In genomic region chr6:65043241-65043640, GRCm38 (mm10) we compare ENCODE assay signal across 8 mouse cellular contexts. TPM values are rescaled to one million over a fixed set of nuclear protein-coding genes. Genes with fewer than 3 reads are reported as not detected.
A peak's percentile ranks its signal among the peaks of the same experiment; 100 is the strongest.
DNase-seq lines count a peak whose midpoint lies in the region; ATAC-seq and TF ChIP-seq lines count a peak whose summit lies in the region.

No protein-coding gene starts in this region.

- intact Hi-C loops in gastrocnemius, adult 2 months (cut with DNase I), result loop anchor here (10.0 kb wide), 1 partner anchor 1492 kb away; the partner anchor contains the start of gene Mad2l1

- H3K79me2 ChIP-seq in C2C12 (ENCODE audit: control insufficient read depth, insufficient read depth), result peaks cover 49% of the 10 kb centered on the region

- peak overlapping the region; percentile 96 for H3K9ac ChIP-seq in embryonic facial prominence, embryonic 15.5 days
- peak overlapping the region; percentile 97 for H3K9ac ChIP-seq in limb, embryonic 13.5 days

- TF ChIP-seq CTCF in gastrocnemius, adult 2 months (IDR thresholded peaks at IDR 0.05), result no peak
- TF ChIP-seq CTCF in C2C12 (IDR thresholded peaks at IDR 0.05; ENCODE audit: control insufficient read depth, insufficient read depth, insufficient read length), result no peak
- TF ChIP-seq CTCF in small intestine, adult 2 months (IDR thresholded peaks at IDR 0.05; ENCODE audit: extremely low read depth, insufficient read length, insufficient replicate concordance, low read depth, low read length), result no peak

- H3K4me1 ChIP-seq in embryonic facial prominence, embryonic 15.5 days, result peaks cover 6% of the 10 kb centered on the region; the same call in 1 of the 2 replicates
- H3K4me1 ChIP-seq in limb, embryonic 13.5 days, result peaks cover 8% of the 10 kb centered on the region
- peaks cover 2% of the 10 kb centered on the region; the same call in 1 of the 2 replicates for H3K4me1 ChIP-seq in small intestine, adult 2 months (ENCODE audit: control insufficient read depth, insufficient read depth, insufficient read length, low read length)

- H3K4me2 ChIP-seq in embryonic facial prominence, embryonic 15.5 days (replicated peaks), result peak overlapping the region; percentile 71
- H3K4me2 ChIP-seq in limb, embryonic 13.5 days (replicated peaks), result peak overlapping the region; percentile 73

- H3K4me3 ChIP-seq in gastrocnemius, adult 2 months, result peak overlapping the region; percentile 99
- peak overlapping the region; percentile 84 for H3K4me3 ChIP-seq in C2C12 (ENCODE audit: insufficient read depth, poor library complexity, severe bottlenecking)
- peak overlapping the region; percentile 82 for H3K4me3 ChIP-seq in embryonic facial prominence, embryonic 15.5 days (replicated peaks)
- peak overlapping the region; percentile 77 for H3K4me3 ChIP-seq in limb, embryonic 13.5 days
- H3K4me3 ChIP-seq in small intestine, adult 2 months (ENCODE audit: low read depth, low read length), result peak overlapping the region; percentile 97

- peaks cover 36% of the 10 kb centered on the region for H3K79me3 ChIP-seq in C2C12 (ENCODE audit: low read depth)

- no peak for ATAC-seq in embryonic facial prominence, embryonic 15.5 days (ENCODE audit: insufficient number of reproducible peaks, low FRiP score, low TSS enrichment, low read depth)
- peak; percentile 3; the same call in 1 of the 2 replicates for ATAC-seq in limb, embryonic 13.5 days (ENCODE audit: low FRiP score, low read depth)

- TF ChIP-seq POLR2A in small intestine, adult 2 months (IDR thresholded peaks at IDR 0.05; ENCODE audit: low read depth, low read length), result no peak

- no peak for DNase-seq in gastrocnemius, adult 2 months
- no peak for DNase-seq in gastrocnemius, postnatal 25 days
- DNase-seq in cerebellum, postnatal 36 days, result no peak
- DNase-seq in cerebellum, adult 11-12 months, result no peak

- H3K27ac ChIP-seq in gastrocnemius, adult 2 months, result peak overlapping the region; percentile 98
- H3K27ac ChIP-seq in embryonic facial prominence, embryonic 15.5 days (replicated peaks), result peak overlapping the region; percentile 95
- peak overlapping the region; percentile 94 for H3K27ac ChIP-seq in limb, embryonic 13.5 days
- no peak overlapping the region for H3K27ac ChIP-seq in small intestine, adult 2 months (ENCODE audit: insufficient read depth, low read depth, low read length)

- peaks cover 40% of the 10 kb centered on the region for H3K36me3 ChIP-seq in C2C12 (ENCODE audit: control insufficient read depth, insufficient read depth)
- H3K36me3 ChIP-seq in embryonic facial prominence, embryonic 15.5 days, result peaks cover 27% of the 10 kb centered on the region
- H3K36me3 ChIP-seq in limb, embryonic 13.5 days, result peaks cover 38% of the 10 kb centered on the region
- H3K36me3 ChIP-seq in small intestine, adult 2 months (ENCODE audit: control insufficient read depth, insufficient read depth, low read length), result peaks cover 6% of the 10 kb centered on the region; the same call in 1 of the 2 replicates

- peak overlapping the region; percentile 100 for H3ac ChIP-seq in C2C12 (ENCODE audit: control insufficient read depth, insufficient read length, low read depth)

- 9% methylated on average over 7 of the region's 7 CpGs for WGBS in embryonic facial prominence, embryonic 15.5 days
- 12% methylated on average over 7 of the region's 7 CpGs for WGBS in limb, embryonic 13.5 days
- 3% methylated on average over 7 of the region's 7 CpGs for WGBS in small intestine, adult 2 months

- no peaks in the 10 kb centered on the region for H3K27me3 ChIP-seq in C2C12 (ENCODE audit: control insufficient read depth, insufficient read depth, insufficient read length)
- H3K27me3 ChIP-seq in embryonic facial prominence, embryonic 15.5 days, result no peaks in the 10 kb centered on the region
- no peaks in the 10 kb centered on the region for H3K27me3 ChIP-seq in limb, embryonic 13.5 days
- H3K27me3 ChIP-seq in small intestine, adult 2 months (ENCODE audit: control insufficient read depth, insufficient read depth, low read length), result no peaks in the 10 kb centered on the region

- H3K9me3 ChIP-seq in embryonic facial prominence, embryonic 15.5 days (replicated peaks), result no peaks in the 10 kb centered on the region
- H3K9me3 ChIP-seq in limb, embryonic 13.5 days, result no peaks in the 10 kb centered on the region

TF ChIP-seq in C2C12, 6 proteins besides CTCF, POLR2A, EP300 and RAD21:
- TF ChIP-seq FOSL1 (IDR thresholded peaks at IDR 0.05; ENCODE audit: insufficient read depth, low read length, poor library complexity, severe bottlenecking) (no peak), MYOD1 (IDR thresholded peaks at IDR 0.05; ENCODE audit: control insufficient read depth, insufficient read length, low read depth) (no peak), CEBPB (IDR thresholded peaks at IDR 0.05; ENCODE audit: low read depth) (no peak), MYOG (IDR thresholded peaks at IDR 0.05; ENCODE audit: control insufficient read depth, extremely low read depth, insufficient read length) (no peak), USF1 (IDR thresholded peaks at IDR 0.05; ENCODE audit: low read depth) (no peak), MAX (IDR thresholded peaks at IDR 0.05) (no peak)
TF ChIP-seq in C2C12: peak in this region for 0.

RNA-seq across cellular contexts. Expression of gene Smarcad1, which starts 0.9 kb away (rescaled TPM):
- total RNA-seq in gastrocnemius, adult 2 months (2021), result 10 to 100 TPM; 10.2 to 11.6 TPM
- total RNA-seq in gastrocnemius, postnatal 25 days (2021), result 10 to 100 TPM in 1 of 2 experiments, 1 to 10 TPM in 1; 8.0 to 11.2 TPM
- 27.9 TPM for polyA plus RNA-seq in C2C12 (2012; fragmentation: generic; extraction: Trizol)
- polyA plus RNA-seq in embryonic facial prominence, embryonic 15.5 days (2015; fragmentation: Nextera tagmentation; extraction: Ambion mirVana), result 56.9 and 58.9 TPM in 2 replicates
- 78.5 and 79.8 TPM in 2 replicates for polyA plus RNA-seq in limb, embryonic 13.5 days (2015; fragmentation: Nextera tagmentation; extraction: Ambion mirVana)
- polyA plus RNA-seq in small intestine, adult 2 months (2012; rRNA removed), result 1.8 and 3.9 TPM in 2 replicates
